Mouse (Mus musculus) C2C12 (cell line): ENCODE results near the gene Gm34653.

ENCODE experiments used
- CEBPB ChIP-seq: IDR thresholded peaks from one replicate; pipeline ENCODE4 v1.6.1; 2011; ENCODE audit warnings: low read depth, mild to moderate bottlenecking, control low read depth, moderate library complexity
- CTCF ChIP-seq: IDR thresholded peaks from one replicate; pipeline ENCODE4 v1.5.1; 2011; ENCODE audit not compliant: control insufficient read depth, insufficient read depth, insufficient read length
- MAX ChIP-seq: IDR thresholded peaks from one replicate; pipeline ENCODE4 v1.6.1; 2011; ENCODE audit warnings: mild to moderate bottlenecking, control low read depth

GRCm38 (mm10) chr2:34826460-34827231 lies 6.2 kb upstream of the Gm34653 start:
- no peak for TF ChIP-seq MAX
- TF ChIP-seq CTCF = no peak
- TF ChIP-seq CEBPB = no peak
